ENCODE assay signal across 8 mouse cellular contexts in genomic region chr17:32284262-32285137, GRCm38 (mm10). TPM values are rescaled to one million over a fixed set of nuclear protein-coding genes. Genes with fewer than 3 reads are reported as not detected.
DNase-seq lines count a peak whose midpoint lies in the region; ATAC-seq and TF ChIP-seq lines count a peak whose summit lies in the region.

TSS of gene Brd4 (minus strand) at chr17:32284722.

- no peak for TF ChIP-seq CTCF in lung, adult 2 months (IDR thresholded peaks at IDR 0.05; ENCODE audit: insufficient read depth, low read length)

- no peaks in the 10 kb centered on the region for H3K9me3 ChIP-seq in forebrain, embryonic 15.5 days

- peak within 1 kb of the TSS; percentile 74 for H3K4me2 ChIP-seq in forebrain, embryonic 15.5 days (replicated peaks)

- peaks cover 39% of the 10 kb centered on the region for H3K4me1 ChIP-seq in forebrain, embryonic 15.5 days
- H3K4me1 ChIP-seq in lung, adult 2 months (ENCODE audit: control insufficient read depth, insufficient read depth, low read length), result peaks cover 18% of the 10 kb centered on the region

- DNase-seq in ES-CJ7 (ENCODE audit: low read depth, low spot score), result peak; percentile 88
- peak; percentile 91 for DNase-seq in cerebellum, adult 11 months
- peak; percentile 87 for DNase-seq in heart, postnatal 25 days (ENCODE audit: low spot score)
- peak; percentile 90 to 93 for DNase-seq in layer of hippocampus, adult 18-20 months (ENCODE audit: low spot score in 2 of 2)
- DNase-seq in lung, adult 2 months, result peak; percentile 92
- peak; percentile 80 to 84 for DNase-seq in thymus, adult 18-20 months

- intact Hi-C loops in heart, postnatal 25 days (cut with DNase I), result loop anchor here (2.0 to 5.0 kb wide), 2 partner anchors 34 to 52 kb away; no protein-coding TSS in a partner anchor

- peak within 1 kb of the TSS; percentile 92 for H3K9ac ChIP-seq in forebrain, embryonic 15.5 days (replicated peaks)

- no peaks in the 10 kb centered on the region for H3K27me3 ChIP-seq in forebrain, embryonic 15.5 days

- no peaks in the 10 kb centered on the region for H3K36me3 ChIP-seq in forebrain, embryonic 15.5 days

- peak within 1 kb of the TSS; percentile 83 for H3K4me3 ChIP-seq in forebrain, embryonic 15.5 days
- H3K4me3 ChIP-seq in lung, adult 2 months (replicated peaks; ENCODE audit: extremely low read depth, low read depth, low read length), result peak within 1 kb of the TSS; percentile 92

- peak within 1 kb of the TSS; percentile 100 for H3K27ac ChIP-seq in forebrain, embryonic 15.5 days (replicated peaks)

- peak; percentile 84 for TF ChIP-seq POLR2A in lung, adult 2 months (IDR thresholded peaks at IDR 0.05; ENCODE audit: borderline replicate concordance, extremely low read depth, low read depth, low read length)

- peak; percentile 94 for ATAC-seq in forebrain, embryonic 15.5 days (replicated peaks)
- ATAC-seq in neutrophil, adult 5-6 weeks (ENCODE audit: extremely low read depth, insufficient number of reproducible peaks, low FRiP score, poor library complexity, severe bottlenecking), result peak; percentile 71

- under 1% methylated on average over 100 of the region's 100 CpGs for WGBS in forebrain, embryonic 15.5 days
- WGBS in lung, adult 2 months, result 1% methylated on average over 69 of the region's 100 CpGs

RNA-seq across cellular contexts. Expression of gene Brd4, which starts in this region (rescaled TPM):
- 80.2 and 80.8 TPM in 2 replicates for polyA plus RNA-seq in forebrain, embryonic 15.5 days (2015; fragmentation: Nextera tagmentation; extraction: Ambion mirVana)
- total RNA-seq in heart, postnatal 25 days (2021), result 10 to 100 TPM; 50.9 to 57.5 TPM
- 100 to 1,000 TPM; 109 to 119 TPM for total RNA-seq in layer of hippocampus, adult 18-20 months (2021)
- 32.8 and 35.2 TPM in 2 replicates for polyA plus RNA-seq in lung, adult 2 months (2012; rRNA removed)
- total RNA-seq in neutrophil, adult 5-6 weeks (2017), result 70.2 and 73.6 TPM in 2 replicates

Comparison
In these comparisons a context has a peak if more than half of its experiments do, and no peak if none do; other contexts are left out.
1. Peak in every context shown above with its lines: DNase-seq, ATAC-seq, H3K4me3 ChIP-seq and H3K27ac ChIP-seq.